Mouse (Mus musculus) central nervous system, embryonic 11.5 days (tissue): ENCODE data around the gene Olfr317. TPM values are rescaled to one million over a fixed set of nuclear protein-coding genes. Genes with fewer than 3 reads are reported as not detected.

Source experiments
- polyA plus RNA-seq: library from polyadenylated mRNA; depleted of rRNA; stranded (reverse); fragments of >200 nt; gene quantifications from 2 replicates; pipeline ENCODE4 v1.2.3, GENCODE M21; 2012; rRNA removed

Gene Olfr317
- polyA plus RNA-seq: 0.04 and 0.05 TPM in 2 replicates

GRCm38 (mm10) chr11:58738792-58739262, at the start of gene Olfr317:
TSS of gene Olfr317 (minus strand) at chr11:58739212.

GRCm38 (mm10) chr11:58782480-58783089, 43.6 kb upstream of the Olfr317 start, which contains the start of gene Olfr314:
TSS of gene Olfr314 (plus strand) at chr11:58782952.

GRCm38 (mm10) chr11:58772888-58773287, 33.9 kb upstream of the Olfr317 start, which contains the start of gene Olfr315:
TSS of gene Olfr315 (plus strand) at chr11:58773188.

GRCm38 (mm10) chr11:58752434-58752833, 13.4 kb upstream of the Olfr317 start, which contains the start of gene Olfr316:
TSS of gene Olfr316 (plus strand) at chr11:58752734.

GRCm38 (mm10) chr11:58723914-58724313, 15.1 kb downstream of the Olfr317 start, which contains the start of gene Olfr318:
TSS of gene Olfr318 (minus strand) at chr11:58724014.

GRCm38 (mm10) chr11:58698862-58699261, 40.1 kb downstream of the Olfr317 start, which contains the start of gene Olfr319:
TSS of gene Olfr319 (plus strand) at chr11:58699162.

Other genes with a start within 250 kb of the Olfr317 start
- gene Olfr332, start 246.7 kb downstream of the Olfr317 start, polyA plus RNA-seq: not detected in 2 replicates
- gene Olfr331, start 236.6 kb downstream of the Olfr317 start, polyA plus RNA-seq: not detected in 2 replicates
- not detected in 2 replicates for gene Olfr330, start 204.4 kb downstream of the Olfr317 start, polyA plus RNA-seq
- not detected in 2 replicates for gene Olfr329-ps, start 192.8 kb downstream of the Olfr317 start, polyA plus RNA-seq
- gene Olfr328, start 183.6 kb downstream of the Olfr317 start, polyA plus RNA-seq: 0.06 TPM in 1 of 2 replicates, not detected in the other
- 0.05 TPM in 1 of 2 replicates, not detected in the other for gene Olfr224, start 168.7 kb downstream of the Olfr317 start, polyA plus RNA-seq
- gene Olfr325, start 161.5 kb downstream of the Olfr317 start, polyA plus RNA-seq: not detected in 2 replicates
- 0.01 TPM in 1 of 2 replicates, not detected in the other for gene Olfr324, start 144.1 kb downstream of the Olfr317 start, polyA plus RNA-seq
- gene 2210407C18Rik, start 123.1 kb downstream of the Olfr317 start, polyA plus RNA-seq: not detected in 2 replicates
- not detected in 2 replicates for gene Olfr323, start 108.7 kb downstream of the Olfr317 start, polyA plus RNA-seq
- gene Trim58, start 98.7 kb downstream of the Olfr317 start, polyA plus RNA-seq: 0.92 and 1.0 TPM in 2 replicates
- gene Olfr322, start 80.4 kb downstream of the Olfr317 start, polyA plus RNA-seq: 0.02 and 0.06 TPM in 2 replicates
- not detected in 2 replicates for gene Olfr320, start 58.1 kb downstream of the Olfr317 start, polyA plus RNA-seq
- not detected in 2 replicates for gene Olfr319, start 40.0 kb downstream of the Olfr317 start, polyA plus RNA-seq
- not detected in 2 replicates for gene Olfr318, start 15.2 kb downstream of the Olfr317 start, polyA plus RNA-seq
- gene Olfr316, start 13.5 kb upstream of the Olfr317 start, polyA plus RNA-seq: not detected in 2 replicates
- not detected in 2 replicates for gene Olfr315, start 34.0 kb upstream of the Olfr317 start, polyA plus RNA-seq
- not detected in 2 replicates for gene Olfr314, start 43.7 kb upstream of the Olfr317 start, polyA plus RNA-seq
- 1.9 and 2.0 TPM in 2 replicates for gene Fam183b, start 62.7 kb upstream of the Olfr317 start, polyA plus RNA-seq
- not detected in 2 replicates for gene Olfr313, start 75.8 kb upstream of the Olfr317 start, polyA plus RNA-seq
- not detected in 2 replicates for gene Olfr312, start 90.0 kb upstream of the Olfr317 start, polyA plus RNA-seq
- 0.04 TPM in 1 of 2 replicates, not detected in the other for gene Olfr311, start 100.0 kb upstream of the Olfr317 start, polyA plus RNA-seq
- 14.4 and 18.1 TPM in 2 replicates for gene Gm12258, start 107.9 kb upstream of the Olfr317 start, polyA plus RNA-seq
- 8.4 and 10.1 TPM in 2 replicates for gene 2810021J22Rik, start 128.0 kb upstream of the Olfr317 start, polyA plus RNA-seq
- 4.0 and 6.2 TPM in 2 replicates for gene Zfp39, start 165.0 kb upstream of the Olfr317 start, polyA plus RNA-seq
- 0.25 and 0.91 TPM in 2 replicates for gene Btnl10, start 178.7 kb upstream of the Olfr317 start, polyA plus RNA-seq
- gene Rnf187, start 199.7 kb upstream of the Olfr317 start, polyA plus RNA-seq: 274 and 477 TPM in 2 replicates
- gene Hist3h2ba, start 209.7 kb upstream of the Olfr317 start, polyA plus RNA-seq: 131 and 225 TPM in 2 replicates
- gene Hist3h2a, start 215.5 kb upstream of the Olfr317 start, polyA plus RNA-seq: 35.5 and 38.9 TPM in 2 replicates
- gene Trim17, start 215.5 kb upstream of the Olfr317 start, polyA plus RNA-seq: 0.31 and 0.61 TPM in 2 replicates
- 25.3 and 33.0 TPM in 2 replicates for gene Trim11, start 238.9 kb upstream of the Olfr317 start, polyA plus RNA-seq